19 mouse cellular contexts compared by ENCODE assay signal in the genomic region with DNA sequence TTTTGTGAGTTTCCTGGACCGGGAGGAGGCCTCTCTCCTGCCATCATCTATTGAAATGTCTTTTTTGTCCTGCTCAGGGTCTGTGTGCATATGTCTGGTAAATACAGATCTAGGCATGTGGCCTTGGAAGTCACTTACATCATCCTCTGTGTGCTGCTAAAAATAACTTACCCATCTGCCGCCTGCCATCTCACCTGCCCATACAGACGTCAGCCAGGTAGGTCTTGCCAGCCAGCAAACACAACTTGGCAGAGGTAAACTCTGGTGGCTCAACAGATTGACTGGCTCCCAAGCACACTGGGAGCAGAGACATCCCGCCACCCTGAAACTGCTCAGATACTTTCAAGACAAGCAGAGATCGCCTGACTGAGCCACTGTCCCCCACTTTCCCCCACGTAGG.
DNase-seq lines count a peak whose midpoint lies in the region; ATAC-seq and TF ChIP-seq lines count a peak whose summit lies in the region.
"Had no signal": no experiment of that assay in that cellular context is flagged by ENCODE, and none has a peak within 500 bp of the region (broad histone marks: within the 10 kb centered on the region; RNA-seq: fewer than 3 reads in every experiment).

No protein-coding gene starts in this region.

- H3K27ac ChIP-seq in hindbrain, postnatal 0 days, result no peak overlapping the region
- no peak overlapping the region for H3K27ac ChIP-seq in hindbrain, embryonic 12.5 days
- H3K27ac ChIP-seq in forebrain, postnatal 0 days (ENCODE audit: low read depth, low read length), result no peak overlapping the region
- H3K27ac ChIP-seq: embryonic facial prominence, embryonic 15.5 days; forebrain, embryonic 10.5 days; heart, embryonic 13.5 days had no signal

- no peak overlapping the region for H3K4me3 ChIP-seq in hindbrain, postnatal 0 days (ENCODE audit: low read length)
- no peak overlapping the region for H3K4me3 ChIP-seq in hindbrain, embryonic 12.5 days
- H3K4me3 ChIP-seq in forebrain, postnatal 0 days (ENCODE audit: low read depth, low read length), result no peak overlapping the region
- H3K4me3 ChIP-seq: embryonic facial prominence, embryonic 15.5 days; erythroblast, embryonic 14.5 days; forebrain, embryonic 10.5 days; heart, embryonic 13.5 days had no signal

- H3K9ac ChIP-seq in hindbrain, postnatal 0 days (replicated peaks; ENCODE audit: low read length), result no peak overlapping the region
- no peak overlapping the region for H3K9ac ChIP-seq in hindbrain, embryonic 12.5 days
- no peak overlapping the region for H3K9ac ChIP-seq in forebrain, postnatal 0 days
- H3K9ac ChIP-seq: embryonic facial prominence, embryonic 15.5 days; heart, embryonic 13.5 days had no signal

- peak; percentile 18 for DNase-seq in hindbrain, postnatal 0 days (ENCODE audit: low spot score)
- DNase-seq in cerebellum, adult 11 months, result peak; percentile 90
- peak; percentile 88 for DNase-seq in cerebellum, adult 8-10 months
- DNase-seq in cerebellum, postnatal 14 days, result peak; percentile 84 to 92
- no peak for DNase-seq in right cerebral cortex, postnatal 14 days
- DNase-seq in forebrain, postnatal 0 days, result no peak
- DNase-seq in layer of hippocampus, adult 9-10 months (ENCODE audit: low spot score), result no peak
- DNase-seq: adrenal gland, postnatal 14 days; gastrocnemius, postnatal 36 days; heart, adult 11 months; heart, postnatal 36 days; kidney, adult 11 months had no signal

- WGBS in hindbrain, postnatal 0 days, result 83% methylated on average over 6 of the region's 6 CpGs
- 89% methylated on average over 6 of the region's 6 CpGs for WGBS in hindbrain, embryonic 12.5 days
- WGBS in forebrain, postnatal 0 days, result 82% methylated on average over 6 of the region's 6 CpGs

- no peaks in the 10 kb centered on the region for H3K9me3 ChIP-seq in hindbrain, postnatal 0 days (ENCODE audit: low read length)
- H3K9me3 ChIP-seq in hindbrain, embryonic 12.5 days (replicated peaks), result no peaks in the 10 kb centered on the region
- H3K9me3 ChIP-seq in forebrain, postnatal 0 days (ENCODE audit: low read length), result no peaks in the 10 kb centered on the region
- H3K9me3 ChIP-seq: embryonic facial prominence, embryonic 15.5 days; forebrain, embryonic 10.5 days; heart, embryonic 13.5 days had no signal

- no peak for ATAC-seq in hindbrain, postnatal 0 days
- ATAC-seq in hindbrain, embryonic 12.5 days (ENCODE audit: low FRiP score), result no peak
- no peak for ATAC-seq in forebrain, postnatal 0 days
- ATAC-seq: forebrain, embryonic 14.5 days; hindbrain, embryonic 16.5 days had no signal

- no peaks in the 10 kb centered on the region for H3K27me3 ChIP-seq in hindbrain, postnatal 0 days (ENCODE audit: insufficient read depth, low read length)
- H3K27me3 ChIP-seq in hindbrain, embryonic 12.5 days, result no peaks in the 10 kb centered on the region
- no peaks in the 10 kb centered on the region for H3K27me3 ChIP-seq in forebrain, postnatal 0 days (ENCODE audit: insufficient read depth, low read length)
- H3K27me3 ChIP-seq: embryonic facial prominence, embryonic 15.5 days; heart, embryonic 13.5 days had no signal

- H3K4me2 ChIP-seq in hindbrain, postnatal 0 days (ENCODE audit: low read depth, low read length), result no peak overlapping the region
- H3K4me2 ChIP-seq in hindbrain, embryonic 12.5 days (replicated peaks), result no peak overlapping the region
- no peak overlapping the region for H3K4me2 ChIP-seq in forebrain, postnatal 0 days (ENCODE audit: low read depth)
- H3K4me2 ChIP-seq: embryonic facial prominence, embryonic 15.5 days; heart, embryonic 13.5 days had no signal

- TF ChIP-seq CTCF in hindbrain, postnatal 0 days (IDR thresholded peaks at IDR 0.05; ENCODE audit: low read depth), result no peak
- no peak for TF ChIP-seq CTCF in forebrain, postnatal 0 days (IDR thresholded peaks at IDR 0.05; ENCODE audit: low read depth)

- H3K4me1 ChIP-seq in hindbrain, postnatal 0 days (ENCODE audit: insufficient read depth, low read length), result no peaks in the 10 kb centered on the region
- peaks cover 2% of the 10 kb centered on the region; the same call in 1 of the 2 replicates for H3K4me1 ChIP-seq in hindbrain, embryonic 12.5 days
- no peaks in the 10 kb centered on the region for H3K4me1 ChIP-seq in forebrain, postnatal 0 days (ENCODE audit: insufficient read depth)
- H3K4me1 ChIP-seq: embryonic facial prominence, embryonic 15.5 days; forebrain, embryonic 10.5 days; heart, embryonic 13.5 days had no signal

- H3K36me3 ChIP-seq in hindbrain, postnatal 0 days (ENCODE audit: insufficient read depth, low read length), result no peaks in the 10 kb centered on the region
- H3K36me3 ChIP-seq in hindbrain, embryonic 12.5 days, result no peaks in the 10 kb centered on the region
- no peaks in the 10 kb centered on the region for H3K36me3 ChIP-seq in forebrain, postnatal 0 days (ENCODE audit: insufficient read depth)
- H3K36me3 ChIP-seq: embryonic facial prominence, embryonic 15.5 days; forebrain, embryonic 10.5 days; heart, embryonic 13.5 days had no signal

Comparison
In these comparisons a context has a peak if more than half of its experiments do, and no peak if none do; other contexts are left out.
1. DNase-seq: peak in hindbrain, postnatal 0 days (single experiment), cerebellum, adult 11 months (single experiment), cerebellum, adult 8-10 months (single experiment) and cerebellum, postnatal 14 days (2 of 2); none in right cerebral cortex, postnatal 14 days (single experiment), forebrain, postnatal 0 days (single experiment) and layer of hippocampus, adult 9-10 months (single experiment).